Mouse (Mus musculus) Muller cell, postnatal 12 days (primary cell): ENCODE measurements around the gene Olfr1318.

Source experiments
- DNase-seq: peaks from one replicate; pipeline ENCODE4 v3.0.0-alpha.2; 2015; ENCODE audit errors: inconsistent ontology term

Gene Olfr1318

DNA sequence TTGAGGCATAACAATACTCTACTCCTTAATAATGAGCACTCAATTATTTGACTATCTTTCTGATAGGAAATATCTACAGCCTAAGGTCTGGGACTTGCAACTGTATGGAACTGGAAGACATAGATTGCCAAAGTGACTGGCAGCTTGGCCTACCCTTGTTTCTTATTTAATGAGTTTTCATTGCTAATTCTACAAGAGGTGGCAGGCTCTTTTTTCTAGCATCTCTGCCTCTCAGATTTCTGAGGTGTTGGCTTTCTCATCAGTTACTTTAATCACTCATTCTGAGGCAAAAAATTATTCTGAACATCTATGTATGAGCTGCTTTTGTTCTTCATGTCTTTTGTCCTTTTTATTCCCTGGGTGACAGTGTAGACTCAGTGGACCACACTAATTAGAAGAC is at the start of gene Olfr1318:
Gene Olfr1318 (plus strand): TSS at position 301 of the 400 bp plus-strand sequence.
- DNase-seq, result no peak

DNA sequence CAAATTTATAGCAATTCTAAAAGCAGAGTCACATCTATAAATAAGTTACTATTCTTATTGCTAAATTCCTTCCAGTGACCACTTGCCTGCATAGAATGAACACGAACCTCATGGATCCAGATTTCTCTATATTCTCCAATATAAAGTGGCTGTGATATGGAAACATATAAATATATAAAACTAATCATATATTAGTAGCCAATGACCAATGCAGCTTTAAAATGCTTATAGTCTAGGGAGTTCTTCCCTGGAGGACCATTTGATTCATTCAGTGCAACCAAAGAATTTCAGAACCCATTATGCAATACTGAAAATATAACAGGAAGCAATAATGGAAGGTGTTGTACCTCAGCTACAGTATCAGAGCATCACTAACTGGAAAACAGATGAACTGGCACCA is 38.7 kb upstream of the Olfr1318 start, which contains the start of gene Olfr1315-ps1:
Gene Olfr1315-ps1 (minus strand): TSS at position 101 of the 400 bp plus-strand sequence.
- DNase-seq, result no peak

DNA sequence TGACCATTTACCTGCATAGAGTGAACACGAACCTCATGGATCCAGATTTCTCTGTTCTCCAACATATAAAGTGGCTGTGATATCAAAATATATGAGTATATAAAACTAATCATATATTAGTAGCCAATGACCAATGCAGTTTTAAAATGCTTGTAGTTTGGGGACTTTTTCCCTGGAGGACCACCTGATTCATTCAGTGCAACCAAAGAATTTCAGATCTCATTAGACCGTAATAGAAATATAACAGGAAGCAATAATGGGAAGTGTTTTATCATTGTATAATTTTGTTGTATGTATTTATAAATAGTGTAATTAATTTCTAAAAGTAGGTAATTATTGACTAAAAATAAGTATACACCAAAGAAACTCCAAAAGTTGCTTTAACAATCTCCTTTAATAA is 19.1 kb upstream of the Olfr1318 start, which contains the start of gene Olfr1316:
Gene Olfr1316 (minus strand): TSS at position 101 of the 400 bp plus-strand sequence.
- no peak for DNase-seq

DNA sequence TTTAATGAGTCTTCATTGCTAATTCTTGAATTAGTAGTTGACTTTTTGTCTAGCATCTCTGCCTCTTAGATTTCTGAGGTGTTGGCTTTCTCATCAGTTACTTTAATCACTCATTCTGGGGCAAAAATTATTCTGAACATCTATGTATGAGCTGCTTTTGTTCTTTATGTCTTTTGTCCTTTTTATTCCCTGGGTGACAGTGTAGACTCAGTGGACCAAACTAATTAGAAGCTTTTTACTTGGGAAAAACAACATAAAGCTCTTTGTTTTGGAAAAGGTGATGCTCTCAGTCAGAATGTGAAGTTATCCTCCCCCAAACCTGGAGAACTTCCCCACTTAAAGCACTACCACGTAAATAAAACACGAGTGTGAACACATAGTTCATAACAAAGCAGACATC is 14.0 kb upstream of the Olfr1318 start, which contains the start of gene Olfr1317:
Gene Olfr1317 (plus strand): TSS at position 301 of the 400 bp plus-strand sequence.
- DNase-seq, result no peak

DNA sequence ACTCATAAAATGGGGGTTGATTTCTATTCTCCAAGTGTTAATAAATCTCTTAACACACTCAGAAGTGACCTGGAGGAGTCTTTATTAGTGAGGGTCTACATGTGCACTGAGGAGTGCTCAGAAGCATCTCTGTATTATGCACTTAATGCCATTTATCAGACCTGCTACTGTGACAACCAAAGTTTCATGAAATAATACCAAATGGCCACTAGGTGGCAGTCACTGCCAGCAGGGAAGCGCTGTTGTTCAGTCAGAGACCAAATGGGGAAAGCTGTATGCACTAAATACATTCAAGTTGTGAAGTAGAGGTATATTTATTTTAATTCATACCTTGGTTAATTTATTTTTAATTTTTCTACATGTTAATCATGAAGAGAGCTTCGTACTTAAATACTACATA is 42.9 kb downstream of the Olfr1318 start:
- peak; percentile 26 for DNase-seq

DNA sequence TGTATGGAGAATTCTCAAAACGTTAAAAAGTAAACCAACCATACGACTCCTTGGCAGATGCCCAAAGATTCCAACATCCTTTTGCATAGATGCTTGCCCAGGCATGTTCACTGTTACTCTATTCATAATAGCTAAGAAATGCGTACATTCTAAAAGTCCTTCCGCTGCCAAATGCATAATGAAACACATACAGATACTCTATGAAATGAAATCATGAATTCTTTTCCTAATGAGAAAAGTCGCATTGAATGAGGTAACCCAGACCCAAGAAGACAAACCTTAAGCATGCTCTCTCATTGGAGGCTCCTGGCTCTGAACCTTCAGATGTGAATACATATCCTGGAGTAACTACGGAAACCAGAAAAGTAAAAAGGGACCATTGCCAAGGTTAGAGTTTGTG is 49.1 kb downstream of the Olfr1318 start:
- peak; percentile 81 for DNase-seq
